Mouse (Mus musculus): Measurements from ENCODE around the gene Sct.

Sct gene

GRCm38 (mm10) chr7:141278766-141279590 lies at the start of gene Sct:
Gene Sct (minus strand): TSS chr7:141279133.
- DNase-seq (ENCODE audit: low read depth, low spot score) = peak; percentile 75

GRCm38 (mm10) chr7:141328373-141328990 lies 49.5 kb upstream of the Sct start:
- no peak for DNase-seq (ENCODE audit: low read depth, low spot score)

- peak; percentile 90 for DNase-seq (ENCODE audit: low read depth, low spot score)
These were observed 48.8 kb upstream of the Sct start, which contains the start of the genes Deaf1 and Tmem80 for GRCm38 (mm10) chr7:141327469-141328372. Gene Deaf1 (minus strand): TSS chr7:141327690. Gene Tmem80 (plus strand): TSS chr7:141327739.

- peak; percentile 31 for DNase-seq (ENCODE audit: low read depth, low spot score)
These were observed 47.9 kb upstream of the Sct start for GRCm38 (mm10) chr7:141326546-141327446.

GRCm38 (mm10) chr7:141324686-141325085 lies 45.8 kb upstream of the Sct start:
- no peak for DNase-seq (ENCODE audit: low read depth, low spot score)

- DNase-seq (ENCODE audit: low read depth, low spot score) = peak; percentile 57
These were observed 40.5 kb upstream of the Sct start for GRCm38 (mm10) chr7:141319446-141319845.

GRCm38 (mm10) chr7:141317619-141318132 lies 38.7 kb upstream of the Sct start:
- no peak for DNase-seq (ENCODE audit: low read depth, low spot score)

GRCm38 (mm10) chr7:141315974-141316373 lies 37.0 kb upstream of the Sct start:
- peak; percentile 80 for DNase-seq (ENCODE audit: low read depth, low spot score)

GRCm38 (mm10) chr7:141315076-141315475 lies 36.1 kb upstream of the Sct start:
- no peak for DNase-seq (ENCODE audit: low read depth, low spot score)

- DNase-seq (ENCODE audit: low read depth, low spot score) = no peak
These were observed 35.5 kb upstream of the Sct start for GRCm38 (mm10) chr7:141314416-141314815.

- no peak for DNase-seq (ENCODE audit: low read depth, low spot score)
These were observed 25.6 kb upstream of the Sct start for GRCm38 (mm10) chr7:141304537-141304936.

- DNase-seq (ENCODE audit: low read depth, low spot score) = no peak
These were observed 23.9 kb upstream of the Sct start for GRCm38 (mm10) chr7:141302702-141303268.

- no peak for DNase-seq (ENCODE audit: low read depth, low spot score)
These were observed 22.5 kb upstream of the Sct start for GRCm38 (mm10) chr7:141301386-141301785.

GRCm38 (mm10) chr7:141299175-141299574 lies 20.2 kb upstream of the Sct start:
- no peak for DNase-seq (ENCODE audit: low read depth, low spot score)

GRCm38 (mm10) chr7:141297926-141298650 lies 19.2 kb upstream of the Sct start:
- no peak for DNase-seq (ENCODE audit: low read depth, low spot score)

- peak; percentile 27 for DNase-seq (ENCODE audit: low read depth, low spot score)
These were observed 15.5 kb upstream of the Sct start for GRCm38 (mm10) chr7:141294479-141294878.

GRCm38 (mm10) chr7:141293852-141294471 lies 15.0 kb upstream of the Sct start:
- DNase-seq (ENCODE audit: low read depth, low spot score) = peak; percentile 65

GRCm38 (mm10) chr7:141292583-141293388 lies 13.9 kb upstream of the Sct start:
- DNase-seq (ENCODE audit: low read depth, low spot score) = no peak

Data from ZHBTc4 (cell line).